Mouse (Mus musculus): ENCODE results near the gene Ctxn1.

Gene Ctxn1

GRCm38 (mm10) chr8:4214006-4214980 is 44.8 kb downstream of the Ctxn1 start:
- peak; percentile 69 for DNase-seq (ENCODE audit: low read depth, low spot score)

DNA sequence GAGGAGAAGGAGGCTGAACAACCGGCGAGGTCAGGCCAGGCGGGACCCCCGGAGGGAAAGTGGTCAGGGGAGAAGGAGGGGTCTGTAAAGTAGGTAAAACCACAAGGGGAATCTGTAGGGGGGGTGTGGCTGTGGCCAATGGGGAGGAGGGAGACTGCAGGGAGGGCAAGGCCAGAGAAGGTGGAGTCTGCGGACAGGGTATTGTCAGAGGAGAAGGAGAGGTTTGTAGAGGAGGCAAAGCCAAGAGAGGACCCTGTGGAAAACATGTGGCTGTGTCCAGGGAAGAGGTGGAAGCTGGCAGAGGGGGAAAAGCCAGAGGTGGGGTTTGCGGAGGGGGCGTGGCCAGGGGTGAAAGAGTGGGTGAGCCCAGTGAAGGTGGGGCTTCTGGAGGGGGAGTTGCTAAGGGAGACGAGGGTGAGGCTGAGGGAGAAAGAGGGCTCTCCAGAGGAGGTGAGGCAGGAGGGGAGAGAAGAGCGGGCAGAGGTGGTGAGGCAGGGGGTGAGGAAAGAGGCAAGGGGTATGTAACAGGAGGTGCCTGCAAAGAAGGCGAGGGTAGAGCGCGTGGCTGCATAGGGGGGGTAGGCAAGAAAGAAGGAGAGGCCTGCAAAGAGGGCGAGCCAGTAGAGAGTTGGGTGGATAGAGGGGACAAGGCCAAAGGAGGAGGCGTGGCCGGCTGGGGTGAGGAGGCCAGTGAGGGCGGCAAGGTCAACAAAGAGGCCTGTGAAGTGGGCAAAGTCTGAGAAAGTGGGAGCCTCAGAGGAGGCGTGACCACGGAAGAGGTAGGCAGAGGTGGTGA is 45.7 kb downstream of the Ctxn1 start:
- peak; percentile 31 for DNase-seq (ENCODE audit: low read depth, low spot score)

- DNase-seq (ENCODE audit: low read depth, low spot score) = no peak
Measured at GRCm38 (mm10) chr8:4212809-4213209, 46.3 kb downstream of the Ctxn1 start.

DNA sequence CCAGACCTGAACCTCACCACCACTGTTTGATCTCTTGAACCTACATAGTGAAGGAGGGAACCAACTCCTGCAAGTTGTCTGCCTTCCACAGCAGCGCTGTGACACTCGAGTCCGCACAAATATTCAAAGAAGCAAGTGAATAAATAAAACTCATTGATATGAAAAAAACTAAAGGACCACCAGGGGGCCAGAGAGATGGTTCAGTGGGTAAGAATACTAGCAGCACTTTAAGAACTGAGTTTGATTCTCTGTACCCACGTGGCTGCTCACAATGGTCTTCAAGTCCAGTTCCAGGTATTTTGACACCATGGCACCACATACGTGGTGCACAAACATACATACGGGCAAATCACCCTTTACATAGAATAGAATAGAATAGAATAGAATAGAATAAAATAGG is 48.0 kb downstream of the Ctxn1 start:
- no peak for DNase-seq (ENCODE audit: low read depth, low spot score)

All from ZHBTc4 (cell line).